Mouse (Mus musculus) urinary bladder, postnatal 36 days (tissue): Measurements from ENCODE around the gene Amigo2.
A peak's percentile ranks its signal among the peaks of the same experiment; 100 is the strongest.

Experiments used
- DNase-seq, 2 experiments: peaks; one replicate each; pipeline ENCODE4 v3.0.0; 2022; ENCODE audit warnings: low spot score in 2 of 2, mixed read lengths in 1 of 2

Gene Amigo2

GRCm38 (mm10) chr15:97267094-97267695, 20.1 kb upstream of the Amigo2 start:
- DNase-seq = no peak

GRCm38 (mm10) chr15:97266236-97266845, 19.3 kb upstream of the Amigo2 start:
- no peak for DNase-seq

GRCm38 (mm10) chr15:97262251-97262650, 15.2 kb upstream of the Amigo2 start:
- DNase-seq = no peak

- no peak for DNase-seq
These were observed 13.0 kb upstream of the Amigo2 start for GRCm38 (mm10) chr15:97259968-97260597.

- DNase-seq = no peak
These were observed 12.2 kb upstream of the Amigo2 start for GRCm38 (mm10) chr15:97259300-97259699.

GRCm38 (mm10) chr15:97258483-97259230, 11.6 kb upstream of the Amigo2 start:
- DNase-seq = no peak

GRCm38 (mm10) chr15:97257206-97257775, 10.2 kb upstream of the Amigo2 start:
- DNase-seq = no peak

GRCm38 (mm10) chr15:97256411-97256810, 9.3 kb upstream of the Amigo2 start:
- no peak for DNase-seq

DNA sequence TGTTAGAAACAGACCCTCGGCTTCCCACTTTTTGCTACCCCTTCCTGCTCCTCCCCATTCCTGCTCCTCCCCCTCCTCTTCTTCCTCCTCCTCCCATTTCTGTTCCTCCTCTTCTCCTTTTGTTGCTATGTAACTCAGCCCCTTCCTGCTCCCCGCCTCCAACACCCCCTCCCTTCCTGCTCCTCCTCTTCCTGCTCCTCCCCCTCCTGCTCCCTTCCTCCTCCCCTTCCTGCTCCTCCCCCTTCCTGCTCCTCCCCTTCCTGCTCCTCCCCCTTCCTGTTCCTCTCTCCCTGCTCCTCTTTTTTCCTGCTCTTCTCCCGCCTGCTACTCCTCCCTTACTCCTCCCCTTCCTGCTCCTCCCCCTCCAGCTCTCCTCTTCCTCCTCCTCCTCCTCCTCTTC, 8.7 kb upstream of the Amigo2 start:
- DNase-seq = no peak

DNA sequence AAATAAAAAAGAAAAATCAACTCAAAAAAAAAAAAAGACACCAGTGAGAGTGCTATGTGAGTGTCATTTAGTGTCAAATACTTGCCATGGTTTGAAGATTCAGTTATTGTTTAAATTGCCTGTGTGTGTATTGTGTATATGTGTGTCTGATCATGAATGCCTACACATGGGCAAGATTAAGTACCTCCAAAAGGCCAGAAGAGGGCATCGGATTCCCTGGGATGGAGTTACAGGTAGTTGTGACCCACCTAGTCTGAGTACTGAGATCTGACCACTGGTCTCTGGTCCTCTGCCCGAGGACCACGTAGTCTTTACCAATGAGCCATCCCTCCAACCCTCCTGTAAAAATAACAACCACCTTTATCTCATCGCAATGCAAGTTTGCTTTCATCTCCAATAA, 7.3 kb upstream of the Amigo2 start:
- DNase-seq = no peak

- DNase-seq = no peak
These were observed 5.5 kb upstream of the Amigo2 start for GRCm38 (mm10) chr15:97252493-97253034.

GRCm38 (mm10) chr15:97249322-97249721, 2.2 kb upstream of the Amigo2 start:
- DNase-seq = no peak

GRCm38 (mm10) chr15:97248296-97248695, 1.2 kb upstream of the Amigo2 start:
- DNase-seq = peak in 1 of 2 experiments; percentile 13

- DNase-seq = peak; percentile 16 to 17
These were observed 689 bp upstream of the Amigo2 start for GRCm38 (mm10) chr15:97247791-97248161.

DNA sequence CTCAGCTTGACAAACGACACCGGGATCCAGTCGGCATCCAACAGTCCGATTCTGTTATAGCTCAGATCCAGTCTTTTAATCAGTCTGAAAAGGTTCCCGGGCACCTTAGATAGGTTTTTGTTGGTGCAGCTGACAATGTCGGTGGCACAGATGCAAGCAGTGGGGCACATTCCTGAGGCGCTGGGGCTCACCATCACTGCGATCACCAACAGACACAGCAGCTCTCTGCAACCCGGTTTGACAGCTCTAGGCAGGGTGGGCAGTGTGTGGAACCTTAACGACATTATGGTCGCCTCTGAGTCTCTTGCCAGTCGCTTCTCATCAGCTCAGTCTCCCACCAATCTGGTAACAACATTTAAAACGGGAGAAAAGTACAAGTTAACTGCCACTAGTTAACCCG, 831 bp downstream of the Amigo2 start:
- DNase-seq = no peak

GRCm38 (mm10) chr15:97245392-97245791, 1.7 kb downstream of the Amigo2 start:
- no peak for DNase-seq

DNA sequence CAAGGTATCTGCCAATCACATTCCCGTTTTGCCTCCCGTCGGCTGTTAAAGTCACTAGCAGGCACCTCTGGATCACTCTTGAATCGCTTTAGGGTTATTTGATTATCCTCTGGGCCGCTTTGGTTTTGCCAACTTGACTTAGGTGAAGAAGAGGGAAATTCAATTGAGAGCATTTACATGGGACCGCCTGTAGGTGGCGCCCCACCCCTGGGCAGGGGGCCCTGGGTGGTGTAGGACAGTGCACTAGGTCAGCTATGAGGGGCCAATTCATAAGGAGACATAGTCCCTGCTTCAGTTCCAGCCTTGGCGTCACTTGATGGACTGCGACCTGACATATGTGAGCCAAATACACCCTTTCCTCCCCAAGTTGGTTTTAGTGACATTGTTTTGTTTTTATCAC, 10.1 kb downstream of the Amigo2 start:
- DNase-seq = peak in 1 of 2 experiments; percentile 12

DNA sequence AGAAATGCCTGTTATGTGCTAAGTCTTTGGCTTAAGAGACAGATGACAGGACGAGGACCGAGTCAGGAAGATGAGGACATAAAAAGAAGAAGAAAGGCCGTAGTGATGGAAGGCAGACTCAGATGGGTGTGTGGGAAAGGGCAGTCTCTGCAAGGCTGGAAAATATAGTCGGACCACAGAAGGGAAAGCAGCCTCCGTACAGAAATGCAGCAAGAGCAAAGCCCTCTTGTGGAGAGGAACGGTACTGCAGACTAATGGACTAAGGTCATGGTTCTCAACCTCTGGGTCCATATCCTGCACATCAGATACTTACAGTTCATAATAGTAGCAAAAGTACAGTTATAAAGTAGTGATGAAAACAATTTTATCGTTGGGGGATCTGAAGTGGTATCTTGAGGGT, 11.9 kb downstream of the Amigo2 start:
- peak; percentile 40 to 49 for DNase-seq

DNA sequence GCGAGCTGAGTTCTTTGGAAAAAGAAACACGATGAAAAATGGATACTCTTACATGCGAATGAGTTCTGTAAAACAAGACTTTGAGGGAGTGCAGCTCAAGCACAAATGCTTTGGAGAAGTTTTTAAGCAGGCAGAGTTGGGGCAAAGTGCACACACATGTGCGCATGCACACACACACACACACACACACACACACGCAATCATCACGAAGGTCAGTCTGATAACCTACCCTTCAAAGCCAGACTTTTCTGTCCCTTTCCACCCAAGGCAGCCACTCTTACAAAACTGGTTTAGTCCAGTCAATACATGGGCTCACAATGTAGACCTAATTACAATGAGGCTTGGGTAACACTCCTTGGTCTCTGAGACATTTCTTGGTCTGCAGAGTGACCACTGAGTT, 13.0 kb downstream of the Amigo2 start:
- no peak for DNase-seq

GRCm38 (mm10) chr15:97229494-97230077, 17.5 kb downstream of the Amigo2 start:
- DNase-seq = no peak

DNA sequence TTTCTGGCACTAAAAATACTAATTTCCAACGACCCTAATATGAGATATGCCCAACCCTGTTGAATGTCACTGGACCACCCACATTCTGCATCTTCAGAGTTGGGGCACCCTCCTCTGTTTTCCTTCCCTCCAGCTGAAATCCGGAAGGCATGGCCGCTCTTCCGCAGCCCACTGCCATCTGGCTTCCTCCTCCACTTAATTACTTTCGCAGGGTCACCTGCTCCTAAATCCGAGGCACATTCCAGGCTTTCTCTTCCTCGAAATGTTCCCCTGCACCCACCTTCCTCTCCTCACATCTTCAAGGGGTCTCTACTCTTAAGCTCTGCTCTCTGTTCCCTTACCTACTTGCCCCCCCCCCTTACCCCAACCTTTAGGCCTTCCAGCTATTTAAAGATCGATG, 23.1 kb downstream of the Amigo2 start:
- DNase-seq = no peak

DNA sequence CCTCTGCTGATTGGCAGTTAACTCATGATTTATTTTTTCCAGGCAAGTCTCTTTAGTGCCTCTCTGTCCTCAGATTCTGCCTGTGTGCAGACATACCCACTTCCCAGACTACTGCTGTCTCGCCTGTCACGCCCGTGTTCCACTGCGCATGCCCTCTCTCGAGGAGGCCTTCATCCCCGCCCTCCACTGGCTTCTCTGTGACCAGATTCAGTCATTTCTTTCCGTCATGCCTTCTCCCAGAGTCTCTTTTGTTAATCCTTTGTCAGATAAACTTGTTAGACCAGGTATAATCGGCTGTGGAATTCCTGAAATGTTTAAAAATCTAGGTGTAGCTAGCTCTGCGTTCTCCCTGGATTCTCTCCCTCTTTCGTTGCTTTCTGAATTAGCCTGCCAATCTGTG, 23.7 kb downstream of the Amigo2 start:
- DNase-seq = no peak
